Mouse (Mus musculus) right cerebral cortex, adult 2 months (tissue): ENCODE data around the gene 6430571L13Rik.

Experiments
- DNase-seq, 2 experiments: peaks; one replicate each; pipeline ENCODE4 v3.0.0; 2021 to 2022; ENCODE audit warnings: low spot score in 2 of 2

Gene 6430571L13Rik

DNA sequence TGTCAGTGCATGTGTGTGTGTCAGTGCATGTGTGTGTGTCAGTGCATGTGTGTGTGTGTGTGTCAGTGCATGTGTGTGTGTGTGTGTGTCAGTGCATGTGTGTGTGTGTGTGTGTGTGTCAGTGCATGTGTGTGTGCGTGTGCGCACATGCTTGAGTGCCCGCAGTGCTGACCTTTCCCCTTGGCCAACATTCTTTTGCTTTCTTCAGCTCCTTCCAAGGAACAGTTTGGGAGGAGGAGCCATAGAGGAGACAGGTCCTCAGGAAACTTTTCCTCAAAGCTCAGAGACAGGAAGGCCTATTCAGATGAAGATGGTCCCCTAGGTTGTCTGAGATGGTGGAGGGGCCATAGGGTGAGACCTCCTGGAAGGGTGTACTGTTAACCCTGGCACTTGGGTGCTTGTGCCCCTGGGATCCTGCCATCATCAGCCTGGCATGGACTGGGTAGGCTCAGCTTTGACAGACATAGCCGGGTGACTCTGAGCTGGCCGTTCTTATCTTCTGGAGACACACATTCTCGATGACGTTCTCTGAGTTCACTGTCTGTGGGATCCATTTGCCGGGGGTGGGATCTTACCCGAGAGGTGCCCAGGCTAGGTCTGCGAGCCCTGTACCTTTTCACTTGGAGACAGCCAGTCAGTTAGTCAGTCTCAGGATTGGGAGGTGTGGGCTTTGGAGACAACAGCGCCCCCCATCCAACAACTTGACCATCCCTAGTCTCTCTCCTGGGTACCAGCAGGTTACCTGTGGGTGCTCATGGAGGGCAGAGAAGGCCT, 33.1 kb upstream of the 6430571L13Rik start:
- no peak for DNase-seq

DNA sequence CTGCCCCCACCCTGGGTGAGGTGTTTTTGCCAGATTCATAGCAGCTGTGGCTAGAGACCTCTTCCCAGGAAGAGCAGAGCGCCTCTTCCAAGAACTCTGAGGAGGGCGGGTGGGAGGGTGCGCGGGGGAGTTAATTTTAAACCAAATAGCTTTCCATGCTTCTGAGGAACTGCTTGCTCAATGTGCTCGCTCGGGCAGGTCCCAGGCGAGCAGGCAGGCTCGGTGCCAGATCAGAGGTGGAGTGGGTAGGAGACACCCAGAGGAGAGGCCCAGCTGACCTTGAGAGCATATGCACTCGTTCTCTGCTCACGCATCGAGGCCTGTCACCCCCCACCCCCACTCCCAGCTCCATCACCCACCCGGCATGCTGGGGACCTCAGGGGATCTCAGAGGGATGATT, 32.5 kb upstream of the 6430571L13Rik start:
- peak; percentile 39 to 53 for DNase-seq

DNA sequence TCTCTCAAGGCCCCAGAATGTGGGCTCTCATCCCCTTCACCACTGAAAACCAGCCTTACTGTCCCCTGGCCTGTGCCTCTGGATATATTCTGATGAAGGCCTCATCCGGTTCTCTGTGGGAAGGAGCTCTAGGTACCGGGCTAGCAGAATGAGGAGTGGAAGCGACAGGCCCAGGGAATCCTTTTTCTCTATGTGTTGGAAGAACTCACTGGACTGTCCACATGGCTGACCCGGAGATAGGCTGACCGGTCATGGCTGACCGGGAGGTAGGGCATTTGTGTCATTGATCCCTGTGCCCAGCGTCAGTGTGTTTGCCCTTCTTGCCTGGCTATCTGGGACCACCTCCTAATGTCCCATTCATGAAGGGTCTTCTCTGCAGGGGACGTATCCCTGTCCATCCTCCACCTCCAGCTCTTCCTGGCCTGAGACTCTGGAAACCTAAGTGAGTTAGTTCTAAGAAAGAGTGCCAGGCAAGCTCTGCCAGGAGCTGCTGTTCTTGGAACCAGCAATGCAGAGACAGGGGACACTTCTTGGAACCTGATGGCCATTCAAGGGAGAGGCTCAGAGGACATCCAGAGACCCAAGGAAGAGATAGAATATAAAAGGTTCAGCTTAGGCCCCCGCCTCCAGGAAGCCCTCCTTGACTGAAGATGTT, 31.9 kb upstream of the 6430571L13Rik start:
- no peak for DNase-seq

DNA sequence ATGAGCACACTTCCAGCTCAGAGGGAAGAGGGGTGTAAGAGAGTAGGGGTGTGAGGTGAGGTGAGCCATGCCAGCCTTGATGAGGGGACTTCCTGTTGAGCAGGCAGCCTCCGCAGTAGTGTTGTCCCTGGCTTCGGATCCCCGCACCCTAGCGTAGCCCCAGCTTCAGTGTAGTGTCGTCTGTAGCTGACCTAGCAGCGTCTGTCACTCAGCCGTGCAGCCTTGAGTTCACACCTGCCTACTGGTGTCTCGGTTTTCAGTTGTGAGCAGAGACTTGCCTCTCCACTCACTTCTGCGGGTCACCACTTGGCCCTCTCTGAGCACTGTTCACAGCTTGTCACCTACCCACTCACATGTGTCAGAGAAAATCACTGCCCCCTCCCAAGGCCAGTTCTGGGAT, 31.2 kb upstream of the 6430571L13Rik start:
- no peak for DNase-seq

DNA sequence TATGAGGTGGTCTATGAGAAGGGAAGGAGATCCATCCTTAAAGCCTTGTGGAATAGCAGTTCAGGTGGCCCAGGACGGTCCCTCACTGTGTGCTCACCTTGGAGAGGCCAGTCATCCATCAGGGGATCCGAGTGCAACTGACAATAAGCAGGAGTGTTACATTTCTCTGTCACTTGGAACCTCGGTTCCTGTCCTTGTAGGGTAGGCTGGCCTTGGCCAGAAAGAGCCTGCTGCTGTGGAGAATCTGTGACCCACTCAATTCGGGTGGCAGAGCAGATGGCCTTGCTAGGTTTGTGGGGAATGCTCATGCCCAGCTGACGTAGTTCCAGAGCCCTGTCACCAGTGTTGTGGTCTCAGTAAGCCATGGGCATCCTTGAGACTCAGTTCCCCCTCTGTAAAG, 30.8 kb upstream of the 6430571L13Rik start:
- DNase-seq: no peak

DNA sequence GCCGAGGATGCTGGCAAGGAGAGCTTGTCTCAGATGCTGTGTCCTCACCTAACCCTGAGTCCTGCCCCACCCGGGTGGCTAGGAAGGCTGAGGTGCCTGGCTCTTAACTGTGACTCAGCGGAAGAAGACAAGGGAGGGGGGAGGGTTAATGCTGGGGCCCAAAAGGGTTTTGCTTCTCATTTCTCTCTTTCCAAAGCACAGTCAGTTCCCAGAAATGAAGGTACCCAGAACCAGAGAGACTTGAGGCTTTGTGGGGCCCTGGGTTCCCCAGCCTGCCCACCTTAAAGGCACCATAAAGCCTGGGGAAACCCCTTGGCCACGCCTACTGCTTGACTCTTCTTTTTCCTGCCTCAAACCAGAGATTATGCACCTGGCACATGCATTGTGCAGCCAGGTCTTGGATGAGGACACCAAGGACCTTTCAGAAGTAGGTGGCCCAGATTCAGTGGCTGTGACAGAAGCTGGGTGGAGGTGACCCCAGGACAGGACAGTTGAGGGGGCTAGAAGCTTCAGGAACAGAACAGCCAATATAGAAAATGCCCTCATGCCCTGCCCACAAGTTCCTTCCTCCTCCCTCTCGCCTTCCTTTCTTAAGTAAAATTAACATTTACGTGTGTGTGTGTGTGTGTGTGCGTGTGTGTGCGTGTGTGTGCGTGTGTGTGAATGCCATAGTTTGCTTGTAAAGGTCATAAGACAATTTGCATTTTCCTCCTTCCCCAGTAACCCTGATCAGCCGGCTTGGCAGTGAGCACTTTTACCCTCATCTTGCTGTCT, 27.4 kb upstream of the 6430571L13Rik start:
- DNase-seq: no peak

DNA sequence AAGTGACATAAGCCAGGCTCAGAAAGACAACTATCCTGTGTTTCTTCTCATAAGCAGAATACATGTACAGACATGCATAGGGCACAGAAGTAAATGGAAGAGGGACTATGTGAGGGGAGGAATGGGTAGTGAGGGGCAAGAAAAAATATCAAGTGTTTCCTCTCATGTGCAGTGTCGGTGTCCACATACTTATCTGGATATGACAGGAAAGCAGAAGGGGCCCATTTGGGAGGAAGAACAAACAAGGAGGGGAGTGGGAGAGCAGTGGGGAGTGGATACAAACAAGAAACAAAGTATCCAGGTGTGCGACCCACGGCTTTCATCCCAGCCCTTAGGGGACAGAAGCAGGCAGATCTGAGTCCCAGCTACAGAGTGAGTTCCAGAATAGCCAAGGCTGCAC, 26.5 kb upstream of the 6430571L13Rik start:
- no peak for DNase-seq

DNA sequence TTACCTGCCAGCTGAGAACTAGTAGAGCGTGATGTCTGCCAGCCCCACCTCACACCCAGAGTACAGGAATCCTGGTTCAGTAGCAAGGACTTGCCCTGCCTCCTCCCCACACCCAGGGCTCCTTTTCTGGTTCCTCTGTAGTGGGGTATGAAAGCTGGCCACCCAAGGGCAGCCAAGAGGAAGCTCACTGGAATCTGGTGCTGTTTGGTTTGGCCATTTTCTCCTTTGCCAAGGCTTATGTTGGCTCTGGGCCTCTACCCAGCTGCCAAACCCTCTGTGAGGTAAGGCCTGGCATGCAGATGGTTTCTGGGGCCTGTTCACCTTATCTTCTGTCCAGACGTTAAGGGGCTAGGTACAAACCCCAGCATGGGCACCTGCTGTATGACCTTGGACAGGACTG, 24.6 kb upstream of the 6430571L13Rik start:
- no peak for DNase-seq

DNA sequence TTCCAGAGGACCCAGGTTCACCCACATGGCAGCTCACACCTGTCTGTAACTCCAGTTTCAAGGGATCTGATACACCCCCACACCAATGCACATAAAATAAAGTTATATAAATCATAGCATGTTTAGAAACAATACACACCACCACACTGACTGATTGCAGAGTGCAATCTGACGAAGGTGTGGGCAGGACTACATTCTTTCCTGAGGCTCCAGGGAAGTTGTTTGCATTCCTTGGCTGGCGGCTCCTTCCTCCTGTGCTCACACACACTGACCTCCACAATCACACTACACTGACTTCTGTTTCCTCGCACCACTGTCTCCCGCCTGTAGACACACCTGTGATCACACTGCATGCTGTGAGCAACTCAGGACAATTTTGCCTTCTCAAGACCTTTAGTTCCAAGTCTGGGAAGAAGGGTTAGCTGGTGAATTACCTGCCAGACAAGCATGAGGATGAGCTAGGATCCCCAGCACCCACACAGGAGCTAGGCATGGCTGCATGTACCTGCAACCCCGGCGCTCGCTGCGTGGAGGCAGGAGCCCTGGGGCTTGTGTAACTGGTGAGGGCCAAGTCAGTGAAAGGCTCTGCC, 17.8 kb upstream of the 6430571L13Rik start:
- DNase-seq: no peak

DNA sequence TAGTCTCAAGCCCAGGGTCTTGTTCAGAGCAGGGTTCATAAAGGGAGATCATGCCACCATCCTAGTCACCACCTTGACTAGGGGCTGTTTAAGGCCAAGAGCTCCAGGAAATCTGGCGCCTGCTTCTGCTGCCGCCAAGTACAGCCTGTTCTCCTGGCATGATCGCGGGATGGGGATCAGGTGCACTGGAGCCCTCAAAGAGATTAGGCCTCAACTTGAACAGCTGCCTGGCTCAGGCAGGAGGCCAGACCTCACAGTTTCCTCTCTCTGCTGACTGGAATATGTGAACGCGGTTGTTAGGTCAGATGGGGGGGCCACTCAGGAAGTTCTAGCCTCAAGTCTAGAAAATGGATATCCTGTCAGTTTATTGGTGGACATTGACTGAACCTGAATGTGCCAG, 16.8 kb upstream of the 6430571L13Rik start:
- no peak for DNase-seq

DNA sequence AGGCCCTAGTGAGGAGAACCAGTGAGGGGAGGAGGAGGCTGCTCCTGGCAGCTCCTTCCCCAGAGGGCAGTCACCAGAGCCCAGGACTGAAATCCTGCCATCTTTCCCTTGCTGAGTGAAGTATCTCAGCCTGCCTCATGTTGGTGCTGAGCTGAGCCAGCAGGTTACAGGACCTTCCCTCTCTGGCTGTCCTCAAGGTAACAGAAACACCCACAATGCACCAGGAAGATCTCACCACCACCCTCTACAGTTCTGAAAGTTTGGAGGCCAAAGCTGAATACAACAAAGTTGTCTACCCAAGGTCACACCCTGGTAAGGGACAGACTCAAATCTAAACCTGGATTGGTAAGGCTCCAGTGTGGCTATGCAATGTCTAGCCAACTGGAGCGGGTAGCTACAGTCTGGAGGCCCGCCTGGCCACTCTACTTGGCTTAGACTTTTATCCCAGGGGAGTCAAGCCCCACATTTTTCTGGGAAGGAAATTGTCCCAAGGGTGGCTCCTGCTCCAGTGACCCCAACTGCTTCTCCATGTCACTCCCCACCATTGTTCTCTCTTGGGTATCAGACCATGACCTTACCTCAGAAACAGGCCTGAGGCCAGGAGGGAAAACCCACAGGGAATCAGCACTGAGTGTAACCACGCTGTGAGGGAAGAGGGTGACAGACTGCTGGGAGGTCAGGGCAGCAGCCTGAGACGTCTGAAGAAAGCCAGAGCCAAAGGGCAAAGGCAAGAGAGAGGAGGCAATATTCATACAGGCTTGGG, 15.4 kb upstream of the 6430571L13Rik start:
- DNase-seq: no peak

DNA sequence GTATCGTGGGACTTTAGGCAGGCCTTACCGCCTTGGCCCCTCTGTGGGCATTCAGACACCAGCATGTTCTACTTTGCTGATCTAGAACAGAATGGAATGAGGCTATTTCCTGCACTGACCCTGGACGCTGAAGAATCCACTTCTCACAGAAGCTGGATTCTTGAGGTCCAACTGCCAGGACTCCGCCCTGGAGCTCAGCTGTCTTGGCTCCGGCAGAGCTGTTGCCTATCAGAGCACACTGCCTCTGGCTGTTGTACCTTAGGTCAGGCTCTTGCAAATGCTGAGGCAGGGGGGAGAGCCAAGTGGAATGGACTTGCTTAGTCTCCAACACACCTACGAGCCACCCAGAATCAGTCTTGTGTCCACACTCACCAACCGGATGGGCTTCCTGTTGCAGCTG, 14.5 kb upstream of the 6430571L13Rik start:
- DNase-seq: no peak

DNA sequence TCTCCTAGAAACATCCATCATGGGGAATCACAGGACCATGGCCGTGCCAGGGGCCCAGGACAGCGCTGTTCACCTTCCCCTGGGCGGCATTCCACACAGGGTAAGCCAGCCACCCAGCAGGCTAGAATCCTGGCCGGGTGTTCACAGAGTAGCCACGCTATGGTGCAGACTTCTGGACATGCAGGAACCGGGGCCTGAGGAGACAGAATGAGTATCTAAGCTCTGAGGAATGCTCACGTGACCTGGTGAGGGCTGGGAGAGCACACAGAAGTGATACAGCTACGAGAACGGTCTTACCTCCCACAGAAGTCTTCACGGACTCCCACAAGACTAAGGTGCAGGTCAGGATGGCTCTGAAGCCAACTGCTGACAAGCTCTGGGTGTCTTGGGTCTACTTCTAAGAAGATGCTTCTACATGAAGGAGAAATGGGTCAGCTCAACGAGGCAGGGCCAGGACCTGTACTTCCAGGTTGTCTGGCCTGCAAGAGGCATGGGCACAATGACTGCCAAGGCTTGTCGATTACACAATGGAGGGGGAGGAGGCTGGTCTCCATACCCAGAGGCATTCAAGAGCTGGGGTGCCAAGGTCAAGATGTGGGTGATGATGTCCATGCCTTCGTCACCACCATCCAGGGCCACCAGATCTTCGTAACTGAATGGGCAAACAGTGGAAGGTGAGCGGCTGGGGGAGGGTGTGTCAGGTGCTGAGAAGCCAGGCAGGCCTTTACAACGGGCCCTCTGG, 12.4 kb upstream of the 6430571L13Rik start:
- no peak for DNase-seq

DNA sequence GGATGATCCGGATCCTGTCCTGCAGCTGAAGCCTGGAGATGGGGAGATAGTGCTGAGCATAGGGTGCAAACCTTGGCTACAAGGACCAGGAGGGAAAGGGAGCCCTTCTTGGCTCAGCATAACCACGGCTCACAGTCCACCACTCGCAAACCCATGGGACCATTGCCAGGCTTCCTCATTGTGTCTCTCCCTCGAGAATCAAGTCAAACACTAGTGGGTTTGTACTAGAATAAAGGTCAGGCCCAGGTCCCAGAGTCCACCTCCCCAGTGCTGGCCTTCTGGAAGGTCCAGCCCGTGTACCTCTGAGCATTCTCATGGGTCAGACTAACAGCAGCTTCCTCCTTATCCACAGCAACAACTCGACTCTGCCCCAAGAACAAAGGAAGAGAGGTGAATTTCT, 9.6 kb upstream of the 6430571L13Rik start:
- DNase-seq: no peak

DNA sequence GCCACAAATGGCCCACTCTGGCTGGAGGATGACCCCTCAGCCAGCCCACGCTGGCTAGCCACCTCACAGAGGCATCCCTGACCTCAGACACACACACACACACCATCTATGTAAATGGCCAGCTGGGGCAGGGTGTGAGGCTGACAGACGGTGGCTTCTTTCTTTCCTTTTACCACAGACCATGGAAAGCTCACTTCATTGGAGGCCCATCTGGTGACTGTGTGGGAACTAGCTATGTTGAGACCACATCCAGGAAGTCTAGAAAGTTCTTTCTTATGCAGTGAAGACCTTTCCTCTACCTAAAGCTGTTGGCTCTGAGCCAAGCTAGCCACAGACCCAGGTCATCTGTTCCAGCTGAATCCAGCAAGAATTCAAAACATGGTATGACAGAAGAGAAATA, 6.7 kb upstream of the 6430571L13Rik start:
- DNase-seq: no peak

DNA sequence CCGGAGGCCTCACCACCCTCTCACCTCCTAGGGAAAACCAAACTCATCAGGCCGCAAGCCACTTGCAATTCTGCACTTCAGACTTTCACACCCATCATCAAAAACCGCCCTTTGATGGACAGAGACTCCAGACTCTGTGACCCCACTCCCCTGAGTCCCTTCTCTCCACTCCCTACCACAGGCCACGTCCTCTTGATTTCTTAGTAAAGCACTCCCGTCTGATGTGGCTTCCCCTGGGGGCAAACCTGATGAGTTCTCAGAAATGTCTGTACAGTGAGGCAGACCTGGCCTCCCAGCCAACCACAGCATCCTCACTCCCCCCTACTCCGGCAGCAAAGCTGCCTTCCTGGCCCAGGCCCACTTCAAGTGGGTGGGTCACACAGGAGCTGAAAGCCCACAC, 6.0 kb upstream of the 6430571L13Rik start:
- no peak for DNase-seq

DNA sequence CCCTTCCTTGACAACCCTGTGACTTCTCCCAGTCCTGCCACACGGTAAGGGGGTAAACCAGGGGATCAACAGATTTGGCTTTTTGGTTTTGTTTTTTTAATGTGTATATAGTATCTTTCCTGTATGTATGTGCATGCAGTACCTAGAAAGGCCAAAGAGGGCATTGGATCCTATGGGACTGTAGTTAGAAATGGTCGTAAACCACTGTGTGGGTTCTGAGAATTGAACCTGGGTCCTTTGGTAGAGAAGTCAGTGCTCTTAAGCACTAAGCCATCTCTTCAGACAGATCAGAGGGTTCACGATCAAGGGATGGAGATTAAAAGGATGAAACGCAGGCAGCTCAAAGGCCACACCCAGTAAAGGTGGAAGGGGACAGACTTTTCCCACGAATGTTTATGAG, 5.4 kb upstream of the 6430571L13Rik start:
- DNase-seq: no peak

DNA sequence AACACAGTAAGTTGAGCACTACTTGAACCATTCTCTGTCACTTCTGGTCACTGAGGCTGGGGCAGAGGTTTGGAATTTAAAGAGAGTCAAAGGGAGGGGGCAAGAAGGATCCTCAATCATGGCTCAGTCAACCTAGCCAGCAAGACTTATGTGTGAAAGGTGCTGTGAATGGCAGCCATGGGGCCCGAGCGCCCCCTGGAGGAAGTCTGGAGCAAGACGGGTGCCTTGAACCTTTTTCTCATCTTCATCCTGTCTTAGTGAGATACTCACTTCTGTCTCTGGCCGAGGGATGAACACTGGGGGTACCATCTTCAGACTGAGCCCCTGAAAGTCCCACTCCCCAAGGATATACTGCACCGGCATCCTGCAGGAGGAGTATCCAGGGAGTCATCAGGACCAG, 4.5 kb upstream of the 6430571L13Rik start:
- peak; percentile 73 to 80 for DNase-seq

DNA sequence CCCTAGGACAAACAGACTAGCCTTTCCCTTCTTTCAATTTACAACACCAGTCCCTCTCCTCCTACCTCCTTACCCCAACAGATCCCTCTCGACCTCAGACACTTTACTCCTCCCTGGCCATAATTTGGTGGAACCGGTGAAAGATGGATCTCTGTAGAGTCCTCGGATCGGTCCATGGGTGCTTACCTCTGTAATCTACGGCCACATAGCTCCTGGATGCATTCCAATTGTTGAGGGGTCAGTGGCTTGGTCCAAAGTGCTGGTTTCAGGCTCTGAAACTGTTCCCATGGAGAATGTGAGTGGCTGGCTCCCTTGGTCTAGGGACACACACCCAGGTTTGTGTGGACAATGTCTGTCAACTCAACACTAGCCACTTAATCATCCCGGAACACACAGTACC, 4.0 kb upstream of the 6430571L13Rik start:
- no peak for DNase-seq

DNA sequence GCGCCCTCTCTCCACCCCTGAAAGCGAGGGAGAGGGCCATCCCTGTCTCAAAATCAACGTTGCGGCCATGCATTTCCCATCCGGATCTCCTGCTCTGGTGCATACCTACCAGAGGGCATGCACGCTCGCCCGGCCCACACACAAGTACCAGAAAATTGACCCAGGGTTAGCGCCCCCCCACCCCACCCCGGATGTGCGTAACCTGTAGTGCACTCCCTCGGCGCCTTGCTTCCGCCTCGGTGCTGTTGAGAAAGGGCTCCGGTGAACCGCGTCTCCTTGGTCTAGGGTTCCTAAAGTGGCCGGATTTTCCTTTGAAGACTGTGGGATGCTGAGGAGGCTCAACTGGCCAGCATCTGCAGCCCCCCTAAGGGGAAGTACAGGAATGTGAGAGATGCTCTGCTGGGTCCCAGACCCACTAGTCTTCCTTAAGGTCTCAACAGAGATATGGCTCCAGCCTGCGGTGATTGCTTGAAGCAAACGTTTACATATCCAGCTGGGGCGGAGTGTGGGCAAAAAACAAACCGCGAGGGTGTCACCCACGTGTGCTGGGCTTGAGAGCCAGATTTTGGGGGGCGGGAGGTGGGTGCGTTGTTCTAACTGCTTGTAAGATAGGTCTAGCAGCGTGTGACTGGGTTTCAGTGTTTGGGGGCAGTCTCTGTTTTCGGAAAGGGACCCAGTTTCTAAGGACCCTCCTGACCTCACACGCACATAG, 2.1 kb upstream of the 6430571L13Rik start, which contains the start of gene Hemk1:
Gene Hemk1 (minus strand): TSS at position 179 of the 712 bp plus-strand sequence.
- peak; percentile 78 to 86 for DNase-seq
